Comparison of ENCODE assay signal across 22 mouse cellular contexts in the genomic region with DNA sequence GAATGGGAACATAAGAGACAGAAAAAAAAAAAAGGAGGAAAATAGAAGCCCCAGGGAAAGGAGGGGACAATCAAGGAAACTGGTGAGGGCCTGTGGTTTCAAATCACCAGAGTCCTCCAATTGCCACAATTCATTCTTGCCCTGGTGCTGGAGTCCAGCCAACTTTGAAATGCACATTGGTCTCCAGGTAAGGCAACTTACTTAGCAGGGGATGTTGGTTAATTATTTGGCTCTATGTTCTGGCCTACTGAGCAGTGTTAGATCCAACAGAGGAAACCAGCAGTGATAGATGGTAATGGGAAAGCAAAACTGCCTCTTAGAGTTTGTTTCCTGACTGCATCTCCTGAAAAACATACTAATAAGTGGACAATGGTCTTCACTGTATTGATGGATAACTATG. TPM values are rescaled to one million over a fixed set of nuclear protein-coding genes. Genes with fewer than 3 reads are reported as not detected.
A peak's percentile ranks its signal among the peaks of the same experiment; 100 is the strongest.
DNase-seq lines count a peak whose midpoint lies in the region; ATAC-seq lines count a peak whose summit lies in the region.
"Had no signal": no experiment of that assay in that cellular context is flagged by ENCODE, and none has a peak within 500 bp of the region (broad histone marks: within the 10 kb centered on the region; RNA-seq: fewer than 3 reads in every experiment).

No protein-coding gene starts in this region.

- H3K9ac ChIP-seq in kidney, embryonic 16.5 days (replicated peaks; ENCODE audit: low read length) = no peak overlapping the region
- no peak overlapping the region for H3K9ac ChIP-seq in forebrain, embryonic 13.5 days
- H3K9ac ChIP-seq: embryonic facial prominence, embryonic 12.5 days; heart, embryonic 13.5 days; hindbrain, embryonic 12.5 days had no signal

- no peaks in the 10 kb centered on the region for H3K9me3 ChIP-seq in kidney, embryonic 16.5 days (ENCODE audit: low read length)
- no peaks in the 10 kb centered on the region for H3K9me3 ChIP-seq in hindbrain, embryonic 10.5 days
- H3K9me3 ChIP-seq in forebrain, embryonic 13.5 days (replicated peaks) = no peaks in the 10 kb centered on the region
- H3K9me3 ChIP-seq: embryonic facial prominence, embryonic 12.5 days; G1E; heart, embryonic 13.5 days; hindbrain, embryonic 12.5 days had no signal

- intact Hi-C loops in gastrocnemius, postnatal 14 days (cut with DNase I; ENCODE audit: low total_unique reads) = no loop called here

- peak; percentile 78 to 82 for DNase-seq in kidney, adult 8-10 months
- DNase-seq in kidney, postnatal 25 days = peak; percentile 78 to 83
- DNase-seq in cerebellum, adult 18-20 months = no peak
- DNase-seq in hindbrain, embryonic 10.5 days (ENCODE audit: low spot score) = no peak
- no peak for DNase-seq in gastrocnemius, postnatal 14 days
- DNase-seq: adrenal gland, adult 8-10 months; adrenal gland, postnatal 36 days; cerebellum, adult 8-10 months; cerebellum, postnatal 14 days; gastrocnemius, adult 2 months; gastrocnemius, postnatal 36 days; heart, adult 11 months; heart, postnatal 36 days had no signal

- H3K36me3 ChIP-seq in kidney, embryonic 16.5 days (ENCODE audit: insufficient read depth, low read length) = no peaks in the 10 kb centered on the region
- H3K36me3 ChIP-seq in hindbrain, embryonic 10.5 days = no peaks in the 10 kb centered on the region
- no peaks in the 10 kb centered on the region for H3K36me3 ChIP-seq in forebrain, embryonic 13.5 days (ENCODE audit: poor library complexity, severe bottlenecking)
- H3K36me3 ChIP-seq: embryonic facial prominence, embryonic 12.5 days; G1E; heart, embryonic 13.5 days; hindbrain, embryonic 12.5 days had no signal

- H3K4me2 ChIP-seq in kidney, embryonic 16.5 days (replicated peaks; ENCODE audit: low read depth, low read length) = no peak overlapping the region
- H3K4me2 ChIP-seq in forebrain, embryonic 13.5 days = no peak overlapping the region
- H3K4me2 ChIP-seq: embryonic facial prominence, embryonic 12.5 days; heart, embryonic 13.5 days; hindbrain, embryonic 12.5 days had no signal

- no peak overlapping the region for H3K27ac ChIP-seq in kidney, embryonic 16.5 days (ENCODE audit: low read length)
- H3K27ac ChIP-seq in hindbrain, embryonic 10.5 days = no peak overlapping the region
- no peak overlapping the region for H3K27ac ChIP-seq in forebrain, embryonic 13.5 days
- H3K27ac ChIP-seq: embryonic facial prominence, embryonic 12.5 days; gastrocnemius, adult 2 months; heart, embryonic 13.5 days; hindbrain, embryonic 12.5 days had no signal

- peak; percentile 76; the same call in 1 of the 2 replicates for ATAC-seq in kidney, embryonic 16.5 days (ENCODE audit: low FRiP score, low TSS enrichment)
- no peak for ATAC-seq in forebrain, embryonic 13.5 days
- ATAC-seq: CD4-positive, CD25-positive, alpha-beta regulatory T cell, adult 4 months; forebrain, embryonic 16.5 days; hindbrain, embryonic 16.5 days had no signal

- H3K27me3 ChIP-seq in kidney, embryonic 16.5 days (ENCODE audit: insufficient read depth, low read length) = no peaks in the 10 kb centered on the region
- no peaks in the 10 kb centered on the region for H3K27me3 ChIP-seq in hindbrain, embryonic 10.5 days (ENCODE audit: insufficient read depth, poor library complexity, severe bottlenecking)
- H3K27me3 ChIP-seq in forebrain, embryonic 13.5 days = no peaks in the 10 kb centered on the region
- H3K27me3 ChIP-seq: embryonic facial prominence, embryonic 12.5 days; heart, embryonic 13.5 days; hindbrain, embryonic 12.5 days had no signal

- no peak overlapping the region for H3K4me3 ChIP-seq in kidney, embryonic 16.5 days (ENCODE audit: low read length)
- H3K4me3 ChIP-seq in hindbrain, embryonic 10.5 days = no peak overlapping the region
- no peak overlapping the region for H3K4me3 ChIP-seq in forebrain, embryonic 13.5 days
- H3K4me3 ChIP-seq: embryonic facial prominence, embryonic 12.5 days; gastrocnemius, adult 2 months; heart, embryonic 13.5 days; hindbrain, embryonic 12.5 days had no signal

- H3K4me1 ChIP-seq in kidney, embryonic 16.5 days (ENCODE audit: insufficient read depth, low read length) = no peaks in the 10 kb centered on the region
- H3K4me1 ChIP-seq in hindbrain, embryonic 10.5 days (replicated peaks) = no peaks in the 10 kb centered on the region
- no peaks in the 10 kb centered on the region for H3K4me1 ChIP-seq in forebrain, embryonic 13.5 days
- H3K4me1 ChIP-seq: embryonic facial prominence, embryonic 12.5 days; heart, embryonic 13.5 days; hindbrain, embryonic 12.5 days had no signal

RNA-seq across cellular contexts. Expression of gene Bend5, which starts 37.6 kb away (rescaled TPM):
- polyA plus RNA-seq in kidney, embryonic 16.5 days (2015; fragmentation: Nextera tagmentation; extraction: Ambion mirVana) = 25.3 and 28.0 TPM in 2 replicates
- 25.6 and 35.7 TPM in 2 replicates for polyA plus RNA-seq in hindbrain, embryonic 10.5 days (2016; fragmentation: Nextera tagmentation; extraction: Ambion mirVana)
- 1 to 10 TPM in 1 of 2 experiments, under 1 TPM in 1; 0.93 to 1.8 TPM for total RNA-seq in gastrocnemius, postnatal 14 days (2021)
- polyA plus RNA-seq in forebrain, embryonic 13.5 days (2015; fragmentation: Nextera tagmentation; extraction: Ambion mirVana) = 49.0 and 55.2 TPM in 2 replicates
- total RNA-seq: G1E had no signal
- polyA plus RNA-seq: G1E had no signal

Comparison
In these comparisons a context has a peak if more than half of its experiments do, and no peak if none do; other contexts are left out.
1. DNase-seq: peak in kidney, adult 8-10 months (2 of 2) and kidney, postnatal 25 days (2 of 2); none in cerebellum, adult 18-20 months (0 of 2), hindbrain, embryonic 10.5 days (single experiment) and gastrocnemius, postnatal 14 days (single experiment).